Mouse (Mus musculus) neural tube, embryonic 14.5 days (tissue): Measurements from ENCODE around the gene Stoml1. TPM values are rescaled to one million over a fixed set of nuclear protein-coding genes. Genes with fewer than 3 reads are reported as not detected.

Source experiments
- ATAC-seq: fragments of 200-750 bp; cut with Nextera tagmentation; 2 replicates; pipeline ENCODE4 v1.8.0; 2017; ENCODE audit warnings: low read depth, mild to moderate bottlenecking, moderate TSS enrichment, moderate library complexity
- H3K27ac ChIP-seq: fragments of 300-500 bp; sonication (generic); 2 replicates; pipeline ENCODE4 v1.5.1; 2014; ENCODE audit warnings: low read depth, mild to moderate bottlenecking, control low read depth, low read length, moderate library complexity, mixed read lengths
- H3K27me3 ChIP-seq: fragments of 300-500 bp; sonication (generic); 2 replicates; pipeline ENCODE4 v1.6.1; 2014; ENCODE audit warnings: low read length; ENCODE audit not compliant: control insufficient read depth, insufficient read depth
- H3K36me3 ChIP-seq: fragments of 300-500 bp; sonication (generic); 2 replicates; pipeline ENCODE4 v1.6.1; 2014; ENCODE audit warnings: low read length, mixed read lengths; ENCODE audit not compliant: control insufficient read depth, insufficient read depth
- H3K4me1 ChIP-seq: fragments of 300-500 bp; sonication (generic); 2 replicates; pipeline ENCODE4 v1.6.1; 2014; ENCODE audit warnings: low read length; ENCODE audit not compliant: control insufficient read depth, insufficient read depth
- H3K4me2 ChIP-seq: fragments of 300-500 bp; sonication (generic); 2 replicates; pipeline ENCODE4 v1.6.1; 2014; ENCODE audit warnings: mild to moderate bottlenecking, low read depth, low read length, control low read depth
- H3K4me3 ChIP-seq: fragments of 300-500 bp; sonication (generic); 2 replicates; pipeline ENCODE4 v1.5.1; 2014; ENCODE audit warnings: low read depth, low read length, control low read depth, mixed read lengths
- H3K9ac ChIP-seq: fragments of 300-500 bp; sonication (generic); replicated peaks from 2 replicates; pipeline ENCODE4 v1.6.1; 2014; ENCODE audit warnings: low read depth, mild to moderate bottlenecking, control low read depth, low read length, mixed read lengths
- H3K9me3 ChIP-seq: fragments of 300-500 bp; sonication (generic); 2 replicates; pipeline ENCODE4 v1.6.1; 2016; ENCODE audit warnings: low read length; ENCODE audit not compliant: control insufficient read depth
- WGBS: fragments of 180-500 bp; shearing (Covaris S2); extraction: QIAGEN DNeasy Blood & Tissue Kit; methylation state at CpG from one replicate; pipeline ENCODE4 v1.1.7; 2014; 5-methylcytosine and 5-hydroxymethylcytosine counted together
- polyA plus RNA-seq: library from polyadenylated mRNA; unstranded; fragments of >200 nt; fragmentation: Nextera tagmentation; extraction: Ambion mirVana; gene quantifications from 2 replicates; pipeline ENCODE4 v1.2.1, GENCODE M21; 2014

The Stoml1 gene
- polyA plus RNA-seq, 1 experiment from 2014 or later, result 129 TPM

GRCm38 (mm10) chr9:58214519-58215180, 38.3 kb upstream of the Stoml1 start:
- 51% methylated on average over 8 of the region's 8 CpGs for WGBS
- no peak overlapping the region for H3K27ac ChIP-seq
- no peak for ATAC-seq

GRCm38 (mm10) chr9:58216402-58216801, 36.6 kb upstream of the Stoml1 start:
- Histone ChIP-seq H3K4me1 (peaks cover 5% of the 10 kb centered on the region; the same call in 1 of the 2 replicates), H3K4me3 (no peak overlapping the region)
- WGBS, result 46% methylated on average over 6 of the region's 6 CpGs

More at GRCm38 (mm10) chr9:58214519-58215180, 38.3 kb upstream of the Stoml1 start:
- Histone ChIP-seq H3K4me1 (peaks cover 5% of the 10 kb centered on the region; the same call in 1 of the 2 replicates), H3K4me2 (no peak overlapping the region), H3K27me3 (no peaks in the 10 kb centered on the region), H3K9me3 (no peaks in the 10 kb centered on the region), H3K9ac (no peak overlapping the region), H3K36me3 (no peaks in the 10 kb centered on the region), H3K4me3 (no peak overlapping the region)

GRCm38 (mm10) chr9:58218539-58218938, 34.4 kb upstream of the Stoml1 start:
- Histone ChIP-seq H3K4me3 (no peak overlapping the region), H3K4me2 (no peak overlapping the region), H3K4me1 (peaks cover 5% of the 10 kb centered on the region; the same call in 1 of the 2 replicates), H3K9me3 (no peaks in the 10 kb centered on the region), H3K27ac (no peak overlapping the region), H3K36me3 (no peaks in the 10 kb centered on the region), H3K9ac (no peak overlapping the region), H3K27me3 (no peaks in the 10 kb centered on the region)
- 94% methylated on average over 3 of the region's 3 CpGs for WGBS
- ATAC-seq, result no peak

More at GRCm38 (mm10) chr9:58216402-58216801, 36.6 kb upstream of the Stoml1 start:
- no peaks in the 10 kb centered on the region for H3K9me3 ChIP-seq
- H3K9ac ChIP-seq, result no peak overlapping the region
- no peak for ATAC-seq
- no peaks in the 10 kb centered on the region for H3K27me3 ChIP-seq
- H3K27ac ChIP-seq, result no peak overlapping the region
- no peaks in the 10 kb centered on the region for H3K36me3 ChIP-seq
- no peak overlapping the region for H3K4me2 ChIP-seq

GRCm38 (mm10) chr9:58220218-58220903, 32.6 kb upstream of the Stoml1 start:
- no peaks in the 10 kb centered on the region for H3K9me3 ChIP-seq
- no peak overlapping the region for H3K9ac ChIP-seq
- no peaks in the 10 kb centered on the region for H3K4me1 ChIP-seq
- WGBS, result 75% methylated on average over 24 of the region's 24 CpGs
- no peak overlapping the region for H3K4me3 ChIP-seq
- no peak overlapping the region for H3K4me2 ChIP-seq
- H3K36me3 ChIP-seq, result no peaks in the 10 kb centered on the region
- ATAC-seq, result no peak
- no peak overlapping the region for H3K27ac ChIP-seq
- no peaks in the 10 kb centered on the region for H3K27me3 ChIP-seq

GRCm38 (mm10) chr9:58224356-58224755, 28.6 kb upstream of the Stoml1 start:
- no peaks in the 10 kb centered on the region for H3K9me3 ChIP-seq
- no peaks in the 10 kb centered on the region for H3K27me3 ChIP-seq
- WGBS, result 84% methylated on average over 2 of the region's 2 CpGs
- no peak overlapping the region for H3K4me2 ChIP-seq
- no peak for ATAC-seq
- no peak overlapping the region for H3K27ac ChIP-seq
- H3K4me1 ChIP-seq, result no peaks in the 10 kb centered on the region
- no peak overlapping the region for H3K4me3 ChIP-seq
- H3K36me3 ChIP-seq, result no peaks in the 10 kb centered on the region
- H3K9ac ChIP-seq, result no peak overlapping the region

- Histone ChIP-seq H3K27me3 (no peaks in the 10 kb centered on the region), H3K9me3 (no peaks in the 10 kb centered on the region), H3K36me3 (no peaks in the 10 kb centered on the region), H3K4me3 (no peak overlapping the region), H3K27ac (no peak overlapping the region), H3K9ac (no peak overlapping the region), H3K4me2 (no peak overlapping the region), H3K4me1 (no peaks in the 10 kb centered on the region)
- 60% methylated on average over 9 of the region's 9 CpGs for WGBS
- ATAC-seq, result no peak
Measured at GRCm38 (mm10) chr9:58225915-58226913, 26.8 kb upstream of the Stoml1 start.

GRCm38 (mm10) chr9:58228777-58229466, 24.0 kb upstream of the Stoml1 start:
- no peak overlapping the region for H3K4me3 ChIP-seq
- 93% methylated on average over 9 of the region's 9 CpGs for WGBS
- H3K9ac ChIP-seq, result no peak overlapping the region
- H3K4me2 ChIP-seq, result no peak overlapping the region
- no peaks in the 10 kb centered on the region for H3K4me1 ChIP-seq
- H3K27ac ChIP-seq, result no peak overlapping the region
- ATAC-seq, result no peak
- H3K27me3 ChIP-seq, result no peaks in the 10 kb centered on the region
- no peaks in the 10 kb centered on the region for H3K9me3 ChIP-seq
- no peaks in the 10 kb centered on the region for H3K36me3 ChIP-seq

- Histone ChIP-seq H3K9ac (no peak overlapping the region), H3K4me1 (no peaks in the 10 kb centered on the region), H3K4me3 (no peak overlapping the region), H3K4me2 (no peak overlapping the region), H3K27ac (no peak overlapping the region), H3K27me3 (no peaks in the 10 kb centered on the region), H3K9me3 (no peaks in the 10 kb centered on the region), H3K36me3 (no peaks in the 10 kb centered on the region)
- ATAC-seq, result no peak
- WGBS, result 68% methylated on average over 6 of the region's 6 CpGs
Measured at GRCm38 (mm10) chr9:58231746-58232145, 21.2 kb upstream of the Stoml1 start.
